Mouse (Mus musculus): ENCODE results near the gene Aprt. TPM values are rescaled to one million over a fixed set of nuclear protein-coding genes. Genes with fewer than 3 reads are reported as not detected.
A peak's percentile ranks its signal among the peaks of the same experiment; 100 is the strongest.

The Aprt gene
- polyA plus RNA-seq, 1 experiment from 2014 or later, result 279 TPM

DNA sequence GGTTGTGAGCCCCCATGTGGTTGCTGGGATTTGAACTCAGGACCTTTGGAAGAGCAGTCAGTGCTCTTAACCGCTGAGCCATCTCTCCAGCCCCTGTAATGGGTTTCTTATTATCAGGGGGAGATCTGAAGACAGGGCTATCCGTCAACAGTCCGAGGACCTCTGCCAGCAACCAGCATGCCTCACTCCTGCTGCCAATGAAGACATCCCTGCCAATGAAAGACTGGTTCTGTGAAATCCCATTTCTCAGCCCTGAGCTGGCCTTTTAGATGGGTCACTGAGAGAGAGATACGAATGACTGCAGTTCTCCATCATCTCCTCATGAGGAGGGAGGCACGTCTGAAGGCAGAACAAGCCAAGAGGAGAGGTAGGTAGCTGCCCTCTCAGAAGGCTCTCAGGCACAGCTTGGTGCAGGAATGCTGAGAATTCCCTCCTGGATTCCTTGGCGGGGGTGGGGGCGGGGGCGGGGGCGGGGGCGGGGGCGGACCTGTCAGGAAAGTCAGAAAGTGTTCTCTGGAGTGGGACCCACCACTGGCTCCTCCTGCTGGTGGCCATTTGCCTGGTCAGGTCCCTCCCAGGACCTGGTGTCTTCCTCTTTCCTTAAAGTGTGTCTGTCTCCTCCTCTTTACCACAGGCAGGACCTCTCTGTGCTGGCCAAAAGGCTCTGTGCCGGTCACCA lies 17.9 kb downstream of the Aprt start:
- peak; percentile 63 for ATAC-seq (ENCODE audit: low read depth)
- H3K9me3 ChIP-seq (ENCODE audit: control insufficient read depth, low read length), result no peaks in the 10 kb centered on the region
- no peaks in the 10 kb centered on the region for H3K36me3 ChIP-seq (ENCODE audit: control insufficient read depth, insufficient read depth, low read length)
- WGBS, result 13% methylated on average over 12 of the region's 12 CpGs
- H3K9ac ChIP-seq (ENCODE audit: low read length), result no peak overlapping the region
- peak overlapping the region; percentile 71 for H3K27ac ChIP-seq (ENCODE audit: low read length)
- no peak overlapping the region for H3K4me3 ChIP-seq (ENCODE audit: low read length)
- H3K27me3 ChIP-seq (ENCODE audit: control insufficient read depth, insufficient read depth, low read depth, low read length), result no peaks in the 10 kb centered on the region
- H3K4me1 ChIP-seq (replicated peaks; ENCODE audit: control insufficient read depth, insufficient read depth, low read length), result peaks cover 27% of the 10 kb centered on the region
- H3K4me2 ChIP-seq (ENCODE audit: low read depth, low read length), result no peak overlapping the region

DNA sequence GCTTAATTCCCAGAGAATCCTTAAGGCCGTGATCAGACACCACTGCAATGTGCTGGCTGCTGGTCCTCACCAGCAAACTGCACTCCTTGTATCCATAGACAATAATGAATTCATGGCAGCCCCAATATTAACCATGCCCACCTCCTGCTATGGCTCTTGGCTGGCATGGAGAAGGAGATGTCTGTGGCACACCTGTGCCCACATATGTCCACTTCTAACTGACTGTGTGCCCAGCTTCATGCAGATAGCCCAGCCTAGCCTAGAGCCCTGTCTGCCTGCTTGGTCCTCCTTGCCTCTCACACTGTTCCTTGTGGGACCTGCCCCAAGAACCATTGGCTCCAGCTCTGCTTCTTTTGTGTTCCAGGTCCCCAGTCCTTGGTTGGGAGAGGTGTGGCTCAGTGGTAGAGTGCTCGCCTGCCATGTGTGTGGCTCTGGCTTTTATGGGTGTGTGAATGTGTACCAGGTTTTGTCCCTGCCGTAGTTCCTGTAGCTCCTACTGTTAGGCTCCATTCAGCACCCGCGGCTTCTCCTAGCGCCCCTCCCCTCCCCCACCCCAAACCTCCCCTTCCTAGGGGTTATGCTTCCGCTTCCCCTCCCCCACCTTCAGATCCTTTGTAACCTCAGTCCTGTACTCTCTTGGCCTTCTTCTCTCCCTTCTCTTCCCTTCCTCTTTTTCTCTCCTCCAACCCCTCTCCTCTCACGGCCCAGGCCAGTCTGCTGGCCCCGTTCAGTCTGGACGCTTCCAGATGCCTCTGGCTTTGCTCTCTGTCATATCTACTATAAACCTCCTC lies 19.3 kb downstream of the Aprt start:
- no peaks in the 10 kb centered on the region for H3K36me3 ChIP-seq (ENCODE audit: control insufficient read depth, insufficient read depth, low read length)
- no peaks in the 10 kb centered on the region for H3K27me3 ChIP-seq (ENCODE audit: control insufficient read depth, insufficient read depth, low read depth, low read length)
- H3K27ac ChIP-seq (ENCODE audit: low read length), result peak overlapping the region; percentile 91
- H3K4me1 ChIP-seq (replicated peaks; ENCODE audit: control insufficient read depth, insufficient read depth, low read length), result peaks cover 27% of the 10 kb centered on the region
- peak overlapping the region; percentile 39 for H3K4me2 ChIP-seq (ENCODE audit: low read depth, low read length)
- H3K4me3 ChIP-seq (ENCODE audit: low read length), result no peak overlapping the region
- ATAC-seq (ENCODE audit: low read depth), result no peak
- H3K9me3 ChIP-seq (ENCODE audit: control insufficient read depth, low read length), result no peaks in the 10 kb centered on the region
- WGBS, result 37% methylated on average over 10 of the region's 10 CpGs
- peak overlapping the region; percentile 65 for H3K9ac ChIP-seq (ENCODE audit: low read length)

DNA sequence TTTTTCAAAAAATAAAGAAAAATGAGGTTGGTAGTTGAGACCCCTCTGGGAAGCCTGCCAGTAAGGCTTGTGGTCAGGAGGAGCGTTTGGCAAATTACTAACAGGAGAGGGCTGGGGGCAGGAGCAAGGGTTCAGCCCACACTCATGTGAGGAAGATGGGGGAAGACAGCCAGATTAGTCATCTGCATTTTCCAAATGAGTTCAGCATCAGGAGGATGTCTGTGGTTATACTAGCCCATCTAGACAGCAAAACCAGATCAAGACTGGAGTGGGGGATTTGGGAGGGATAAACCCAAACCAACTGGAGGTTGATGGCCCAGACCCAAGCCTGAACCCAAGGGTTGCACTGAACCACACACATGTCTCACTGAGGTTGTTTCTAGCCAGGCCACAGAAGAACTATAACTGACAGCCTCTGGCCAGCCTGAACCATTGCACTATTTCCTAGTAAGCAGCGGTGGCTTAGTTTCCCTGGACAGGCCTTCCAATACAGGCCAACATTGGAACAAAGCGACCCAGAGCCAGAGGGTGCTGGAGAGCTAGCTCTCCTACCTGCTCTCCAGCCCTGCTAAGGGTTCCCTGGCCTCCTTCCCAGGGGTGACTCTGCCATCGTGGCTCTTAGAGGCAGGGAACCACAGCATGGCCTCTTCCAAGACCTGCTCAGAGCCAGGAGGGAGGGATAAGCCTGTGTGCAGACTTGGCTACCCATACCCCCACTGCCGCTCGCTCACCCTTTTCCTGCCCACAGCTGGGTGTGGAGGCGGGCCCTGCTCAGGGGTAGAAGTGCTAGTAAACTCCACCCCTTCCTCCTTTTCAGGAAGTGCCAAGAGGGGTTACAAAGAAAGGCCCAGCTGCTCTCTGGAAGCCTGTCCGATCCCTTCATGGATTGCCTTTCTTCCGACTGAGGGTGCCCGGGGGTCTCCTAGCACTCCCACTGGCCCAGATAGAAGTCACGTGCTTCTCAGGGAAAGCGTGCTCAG lies 20.4 kb downstream of the Aprt start:
- peak overlapping the region; percentile 29 for H3K4me3 ChIP-seq (ENCODE audit: low read length)
- ATAC-seq (ENCODE audit: low read depth), result peak; percentile 84
- no peaks in the 10 kb centered on the region for H3K27me3 ChIP-seq (ENCODE audit: control insufficient read depth, insufficient read depth, low read depth, low read length)
- no peaks in the 10 kb centered on the region for H3K9me3 ChIP-seq (ENCODE audit: control insufficient read depth, low read length)
- peak overlapping the region; percentile 39 for H3K4me2 ChIP-seq (ENCODE audit: low read depth, low read length)
- peak overlapping the region; percentile 65 for H3K9ac ChIP-seq (ENCODE audit: low read length)
- H3K27ac ChIP-seq (ENCODE audit: low read length), result peak overlapping the region; percentile 91
- 45% methylated on average over 12 of the region's 12 CpGs for WGBS
- no peaks in the 10 kb centered on the region for H3K36me3 ChIP-seq (ENCODE audit: control insufficient read depth, insufficient read depth, low read length)
- H3K4me1 ChIP-seq (replicated peaks; ENCODE audit: control insufficient read depth, insufficient read depth, low read length), result peaks cover 27% of the 10 kb centered on the region

DNA sequence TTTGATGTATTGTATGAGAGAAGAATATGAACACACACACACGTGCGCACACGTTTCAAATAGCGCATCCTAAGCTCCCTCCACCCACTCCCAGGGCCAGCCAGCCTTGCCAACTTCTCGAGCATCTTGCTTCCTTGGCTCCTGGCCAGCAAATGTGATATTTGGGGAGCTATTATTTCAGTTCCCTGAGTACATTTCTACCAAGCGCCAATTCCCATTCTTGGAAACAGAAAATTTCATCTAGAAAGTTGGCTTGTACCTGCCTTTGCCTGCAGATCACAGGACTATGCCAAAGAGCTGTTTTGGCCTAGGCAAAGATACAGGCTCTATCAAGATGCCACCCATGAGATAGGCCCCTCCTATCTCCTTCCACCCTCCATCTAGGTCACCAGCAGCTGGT lies 21.9 kb downstream of the Aprt start:
- Histone ChIP-seq H3K4me3 (ENCODE audit: low read length) (no peak overlapping the region), H3K27ac (ENCODE audit: low read length) (no peak overlapping the region), H3K36me3 (ENCODE audit: control insufficient read depth, insufficient read depth, low read length) (no peaks in the 10 kb centered on the region), H3K9ac (ENCODE audit: low read length) (0 out of 2 replicates have a peak overlapping the region, but pooled peaks have one; percentile 2), H3K4me2 (ENCODE audit: low read depth, low read length) (no peak overlapping the region), H3K4me1 (replicated peaks; ENCODE audit: control insufficient read depth, insufficient read depth, low read length) (peaks cover 31% of the 10 kb centered on the region), H3K27me3 (ENCODE audit: control insufficient read depth, insufficient read depth, low read depth, low read length) (no peaks in the 10 kb centered on the region), H3K9me3 (ENCODE audit: control insufficient read depth, low read length) (no peaks in the 10 kb centered on the region)
- ATAC-seq (ENCODE audit: low read depth), result no peak
- WGBS, result 59% methylated on average over 6 of the region's 6 CpGs

DNA sequence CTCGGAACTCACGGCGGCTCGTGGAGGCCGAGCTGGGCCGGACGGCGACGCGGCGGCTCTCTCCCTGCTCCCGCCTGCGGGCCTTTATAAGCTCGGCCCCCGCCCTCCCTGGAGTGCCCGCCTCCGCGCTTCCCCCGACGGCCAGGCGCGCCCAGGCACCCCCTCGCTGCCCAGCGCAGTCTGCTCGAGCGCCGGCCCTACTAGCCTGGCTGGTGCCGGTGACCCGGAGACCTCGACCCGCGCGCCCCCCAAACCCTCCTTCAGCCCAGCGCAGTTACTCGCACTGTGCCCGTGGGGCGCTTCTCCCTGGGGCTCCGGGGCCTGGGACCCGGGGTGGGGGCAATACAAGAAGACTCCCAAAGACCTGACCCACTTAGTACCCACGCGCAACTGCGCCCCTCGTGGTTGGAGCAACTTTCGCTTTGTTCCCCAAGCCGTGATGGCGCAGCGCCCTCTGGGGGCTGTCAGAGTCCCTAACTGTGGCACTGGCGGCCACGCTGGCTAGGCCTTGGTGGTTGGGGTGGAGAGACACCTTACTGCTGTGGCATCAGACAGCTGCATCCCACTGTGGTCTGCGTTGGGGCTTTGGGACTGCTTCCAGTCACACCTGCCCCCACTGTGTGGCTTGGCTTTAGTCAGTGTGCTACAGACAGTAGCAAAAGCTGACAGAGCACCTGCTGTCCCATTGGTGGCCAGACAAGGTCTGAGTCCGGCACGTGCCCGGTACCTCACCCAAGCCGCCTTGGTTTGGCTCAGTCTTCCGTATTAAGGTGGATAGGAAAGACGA lies 25.3 kb downstream of the Aprt start, which contains the start of gene Piezo1:
Piezo1 (minus strand) TSS at position 65 of the 787 bp plus-strand sequence.
- Histone ChIP-seq H3K36me3 (ENCODE audit: control insufficient read depth, insufficient read depth, low read length) (no peaks in the 10 kb centered on the region), H3K27ac (ENCODE audit: low read length) (peak within 1 kb of the TSS; percentile 89), H3K4me1 (replicated peaks; ENCODE audit: control insufficient read depth, insufficient read depth, low read length) (peaks cover 40% of the 10 kb centered on the region), H3K27me3 (ENCODE audit: control insufficient read depth, insufficient read depth, low read depth, low read length) (no peaks in the 10 kb centered on the region), H3K4me2 (ENCODE audit: low read depth, low read length) (peak within 1 kb of the TSS; percentile 81), H3K4me3 (ENCODE audit: low read length) (peak within 1 kb of the TSS; percentile 81), H3K9ac (ENCODE audit: low read length) (peak within 1 kb of the TSS; percentile 97), H3K9me3 (ENCODE audit: control insufficient read depth, low read length) (no peaks in the 10 kb centered on the region)
- 9% methylated on average over 51 of the region's 56 CpGs for WGBS
- ATAC-seq (ENCODE audit: low read depth), result peak; percentile 92

DNA sequence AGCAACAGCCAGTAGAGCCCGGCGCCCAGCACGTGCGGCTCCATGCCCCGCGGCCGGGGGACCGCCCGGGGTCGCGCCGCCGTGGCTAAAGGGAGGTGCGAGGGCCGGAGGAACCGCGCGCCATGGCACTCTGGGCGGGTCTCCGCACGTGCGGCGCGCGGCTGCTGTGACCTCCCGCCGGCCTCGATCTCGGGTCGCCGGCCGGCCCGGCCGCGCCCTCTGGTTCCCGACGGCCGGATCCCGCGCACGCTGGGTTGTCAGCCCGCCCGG lies 25.8 kb downstream of the Aprt start:
- Histone ChIP-seq H3K4me2 (ENCODE audit: low read depth, low read length) (peak overlapping the region; percentile 81), H3K36me3 (ENCODE audit: control insufficient read depth, insufficient read depth, low read length) (no peaks in the 10 kb centered on the region), H3K27ac (ENCODE audit: low read length) (peak overlapping the region; percentile 89), H3K9ac (ENCODE audit: low read length) (peak overlapping the region; percentile 97), H3K4me3 (ENCODE audit: low read length) (peak overlapping the region; percentile 81), H3K27me3 (ENCODE audit: control insufficient read depth, insufficient read depth, low read depth, low read length) (no peaks in the 10 kb centered on the region), H3K4me1 (replicated peaks; ENCODE audit: control insufficient read depth, insufficient read depth, low read length) (peaks cover 42% of the 10 kb centered on the region), H3K9me3 (ENCODE audit: control insufficient read depth, low read length) (no peaks in the 10 kb centered on the region)
- WGBS, result 0% methylated on average over 29 of the region's 43 CpGs
- ATAC-seq (ENCODE audit: low read depth), result peak; percentile 53

DNA sequence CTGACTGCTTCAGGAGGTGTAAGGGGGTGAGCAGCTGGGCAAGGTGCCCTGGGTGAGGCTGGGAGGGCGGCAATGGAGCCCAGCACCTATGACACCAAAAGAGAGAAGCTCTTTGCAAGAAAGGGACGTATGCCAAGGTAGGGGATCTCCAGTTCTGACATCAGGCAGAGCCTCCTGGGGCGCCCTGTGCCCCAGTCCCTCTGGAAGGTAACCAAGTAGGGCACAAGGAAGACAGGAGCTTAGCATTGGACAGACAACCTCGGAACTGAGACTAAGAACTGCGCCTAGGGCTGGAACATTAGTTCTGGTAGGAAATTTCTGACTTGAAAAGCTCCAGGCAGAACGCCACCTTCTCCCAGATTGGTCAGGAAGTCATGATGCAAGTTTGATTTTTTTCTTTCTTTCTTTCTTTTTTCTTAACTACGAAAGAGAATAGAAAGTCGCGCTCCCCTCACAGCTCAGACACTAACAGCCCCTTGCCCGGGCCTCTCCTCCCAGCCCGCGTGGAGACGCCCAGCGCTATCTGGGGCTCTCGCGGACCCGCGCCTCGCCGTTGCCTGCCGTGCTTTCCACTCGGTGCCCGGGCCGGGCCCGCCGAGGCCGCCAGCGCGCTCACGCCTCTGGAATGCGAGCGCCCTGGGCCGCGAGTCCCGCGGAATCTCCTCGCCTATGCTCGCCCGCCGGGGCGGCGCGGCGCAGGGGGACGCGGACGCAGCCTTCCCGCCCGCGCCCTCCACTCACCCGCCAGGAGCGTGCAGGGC lies 26.3 kb downstream of the Aprt start:
- Histone ChIP-seq H3K27ac (ENCODE audit: low read length) (peak overlapping the region; percentile 89), H3K9me3 (ENCODE audit: control insufficient read depth, low read length) (no peaks in the 10 kb centered on the region), H3K27me3 (ENCODE audit: control insufficient read depth, insufficient read depth, low read depth, low read length) (no peaks in the 10 kb centered on the region), H3K36me3 (ENCODE audit: control insufficient read depth, insufficient read depth, low read length) (no peaks in the 10 kb centered on the region), H3K9ac (ENCODE audit: low read length) (peak overlapping the region; percentile 97), H3K4me2 (ENCODE audit: low read depth, low read length) (peak overlapping the region; percentile 81), H3K4me1 (replicated peaks; ENCODE audit: control insufficient read depth, insufficient read depth, low read length) (peaks cover 46% of the 10 kb centered on the region), H3K4me3 (ENCODE audit: low read length) (peak overlapping the region; percentile 81)
- peak; percentile 62 for ATAC-seq (ENCODE audit: low read depth)
- 2% methylated on average over 52 of the region's 52 CpGs for WGBS

DNA sequence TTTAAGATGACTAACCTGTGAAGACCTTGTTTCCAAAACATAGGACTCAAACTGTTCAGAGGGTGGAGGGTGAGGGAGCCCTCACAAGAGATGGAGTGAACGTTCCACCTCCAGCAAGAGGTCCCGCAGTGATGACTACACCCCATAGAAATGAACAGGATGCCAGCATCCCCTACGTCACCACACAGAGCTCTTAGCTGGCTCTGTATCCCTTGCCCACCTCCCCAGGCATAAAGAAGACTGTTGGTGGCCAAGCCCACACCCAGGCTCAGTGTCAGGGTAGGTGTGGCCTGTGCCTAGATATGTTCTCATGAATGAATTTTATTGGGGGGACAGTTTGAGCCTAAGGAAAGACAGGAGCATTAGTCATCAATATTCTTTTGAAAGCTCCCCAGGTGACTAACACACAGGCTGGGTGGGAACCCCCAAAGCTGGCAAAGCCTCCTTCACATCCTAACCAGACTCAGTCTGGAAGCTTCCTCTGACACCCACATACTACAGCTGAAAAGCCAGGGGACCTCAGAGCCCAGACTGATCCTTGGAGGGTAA lies 27.7 kb downstream of the Aprt start:
- H3K4me2 ChIP-seq (ENCODE audit: low read depth, low read length), result peak overlapping the region; percentile 81
- H3K4me1 ChIP-seq (replicated peaks; ENCODE audit: control insufficient read depth, insufficient read depth, low read length), result peaks cover 41% of the 10 kb centered on the region
- no peak for ATAC-seq (ENCODE audit: low read depth)
- peak overlapping the region; percentile 97; the same call in 1 of the 2 replicates for H3K9ac ChIP-seq (ENCODE audit: low read length)
- peak overlapping the region; percentile 81 for H3K4me3 ChIP-seq (ENCODE audit: low read length)
- no peak overlapping the region; the same call in 1 of the 2 replicates for H3K27ac ChIP-seq (ENCODE audit: low read length)
- 66% methylated on average over 3 of the region's 3 CpGs for WGBS
- no peaks in the 10 kb centered on the region for H3K27me3 ChIP-seq (ENCODE audit: control insufficient read depth, insufficient read depth, low read depth, low read length)
- no peaks in the 10 kb centered on the region; the same call in 1 of the 2 replicates for H3K36me3 ChIP-seq (ENCODE audit: control insufficient read depth, insufficient read depth, low read length)
- H3K9me3 ChIP-seq (ENCODE audit: control insufficient read depth, low read length), result no peaks in the 10 kb centered on the region

All from lung, embryonic 16.5 days (tissue).